Mouse (Mus musculus) neural tube, embryonic 12.5 days (tissue): ENCODE measurements around the gene Rps6ka6. TPM values are rescaled to one million over a fixed set of nuclear protein-coding genes. Genes with fewer than 3 reads are reported as not detected.
A peak's percentile ranks its signal among the peaks of the same experiment; 100 is the strongest.

Experiments
- ATAC-seq: fragments of 200-750 bp; cut with Nextera tagmentation; 2 replicates; pipeline ENCODE4 v1.8.0; 2017; ENCODE audit warnings: low read depth, mild to moderate bottlenecking, moderate TSS enrichment, moderate library complexity; ENCODE audit not compliant: low FRiP score
- H3K27ac ChIP-seq: fragments of 300-500 bp; sonication (generic); 2 replicates; pipeline ENCODE4 v1.5.1; 2016
- H3K27me3 ChIP-seq: fragments of 300-500 bp; sonication (generic); replicated peaks from 2 replicates; pipeline ENCODE4 v1.6.1; 2016; ENCODE audit warnings: mild to moderate bottlenecking
- H3K36me3 ChIP-seq: fragments of 300-500 bp; sonication (generic); 2 replicates; pipeline ENCODE4 v1.6.1; 2016; ENCODE audit warnings: mild to moderate bottlenecking
- H3K4me1 ChIP-seq: fragments of 300-500 bp; sonication (generic); 2 replicates; pipeline ENCODE4 v1.6.1; 2016
- H3K4me2 ChIP-seq: fragments of 300-500 bp; sonication (generic); replicated peaks from 2 replicates; pipeline ENCODE4 v1.6.1; 2016; ENCODE audit warnings: mild to moderate bottlenecking
- H3K4me3 ChIP-seq: fragments of 300-500 bp; sonication (generic); 2 replicates; pipeline ENCODE4 v1.5.1; 2016
- H3K9ac ChIP-seq: fragments of 300-500 bp; sonication (generic); 2 replicates; pipeline ENCODE4 v1.6.1; 2016; ENCODE audit warnings: mild to moderate bottlenecking
- H3K9me3 ChIP-seq: fragments of 300-500 bp; sonication (generic); 2 replicates; pipeline ENCODE4 v1.6.1; 2016; ENCODE audit warnings: mild to moderate bottlenecking
- WGBS: fragments of 180-500 bp; shearing (Covaris S2); methylation state at CpG from one replicate; pipeline ENCODE4 v1.1.7; 2016; 5-methylcytosine and 5-hydroxymethylcytosine counted together
- polyA plus RNA-seq: library from polyadenylated mRNA; unstranded; fragments of >200 nt; fragmentation: Nextera tagmentation; extraction: Ambion mirVana; gene quantifications from 2 replicates; pipeline ENCODE4 v1.2.1, GENCODE M21; 2016

Gene Rps6ka6
- 42.9 and 46.6 TPM in 2 replicates for polyA plus RNA-seq

- ATAC-seq, result no peak
- WGBS, result 74% methylated on average over 10 of the region's 10 CpGs
- Histone ChIP-seq H3K4me1 (no peaks in the 10 kb centered on the region), H3K4me3 (no peak within 1 kb of the TSS), H3K9ac (no peak within 1 kb of the TSS), H3K36me3 (no peaks in the 10 kb centered on the region), H3K9me3 (no peaks in the 10 kb centered on the region), H3K4me2 (no peak within 1 kb of the TSS), H3K27ac (no peak within 1 kb of the TSS), H3K27me3 (no peaks in the 10 kb centered on the region)
Measured at GRCm38 (mm10) chrX:111537859-111538258, at the start of gene Rps6ka6. Gene Rps6ka6, minus strand, starts transcription at chrX:111537959.

GRCm38 (mm10) chrX:111577044-111577443 is 39.3 kb upstream of the Rps6ka6 start:
- 85% methylated on average over 2 of the region's 2 CpGs for WGBS
- H3K9ac ChIP-seq, result no peak overlapping the region
- no peak overlapping the region for H3K4me3 ChIP-seq
- no peaks in the 10 kb centered on the region for H3K27me3 ChIP-seq
- H3K27ac ChIP-seq, result no peak overlapping the region
- no peak overlapping the region for H3K4me2 ChIP-seq
- ATAC-seq, result no peak
- no peaks in the 10 kb centered on the region for H3K9me3 ChIP-seq
- H3K36me3 ChIP-seq, result no peaks in the 10 kb centered on the region
- no peaks in the 10 kb centered on the region for H3K4me1 ChIP-seq

GRCm38 (mm10) chrX:111518206-111518605 is 19.6 kb downstream of the Rps6ka6 start:
- H3K9me3 ChIP-seq, result no peaks in the 10 kb centered on the region
- no peaks in the 10 kb centered on the region for H3K36me3 ChIP-seq
- WGBS, result 75% methylated on average over 1 of the region's 1 CpGs
- H3K4me2 ChIP-seq, result no peak overlapping the region
- no peak for ATAC-seq
- H3K27me3 ChIP-seq, result no peaks in the 10 kb centered on the region
- H3K9ac ChIP-seq, result no peak overlapping the region
- no peaks in the 10 kb centered on the region for H3K4me1 ChIP-seq
- H3K27ac ChIP-seq, result no peak overlapping the region
- H3K4me3 ChIP-seq, result no peak overlapping the region

GRCm38 (mm10) chrX:111463565-111464093 is 74.1 kb downstream of the Rps6ka6 start:
- Histone ChIP-seq H3K9ac (peak overlapping the region; percentile 71), H3K27me3 (no peaks in the 10 kb centered on the region), H3K9me3 (no peaks in the 10 kb centered on the region), H3K36me3 (no peaks in the 10 kb centered on the region), H3K4me1 (no peaks in the 10 kb centered on the region), H3K4me2 (peak overlapping the region; percentile 60), H3K27ac (no peak overlapping the region), H3K4me3 (peak overlapping the region; percentile 60)
- WGBS, result 24% methylated on average over 12 of the region's 12 CpGs
- peak; percentile 34 for ATAC-seq

GRCm38 (mm10) chrX:111462833-111463564 is 74.8 kb downstream of the Rps6ka6 start:
- Histone ChIP-seq H3K27ac (no peak overlapping the region), H3K27me3 (no peaks in the 10 kb centered on the region), H3K4me1 (no peaks in the 10 kb centered on the region), H3K9ac (peak overlapping the region; percentile 71), H3K36me3 (no peaks in the 10 kb centered on the region), H3K9me3 (no peaks in the 10 kb centered on the region), H3K4me3 (peak overlapping the region; percentile 60), H3K4me2 (peak overlapping the region; percentile 60)
- peak; percentile 95 for ATAC-seq
- 15% methylated on average over 34 of the region's 72 CpGs for WGBS

GRCm38 (mm10) chrX:111462495-111462832 is 75.3 kb downstream of the Rps6ka6 start:
- Histone ChIP-seq H3K9me3 (no peaks in the 10 kb centered on the region), H3K9ac (peak overlapping the region; percentile 71), H3K27me3 (no peaks in the 10 kb centered on the region), H3K4me2 (peak overlapping the region; percentile 60), H3K27ac (no peak overlapping the region), H3K4me3 (peak overlapping the region; percentile 60), H3K4me1 (no peaks in the 10 kb centered on the region), H3K36me3 (no peaks in the 10 kb centered on the region)
- 19% methylated on average over 21 of the region's 21 CpGs for WGBS
- peak; percentile 62; the same call in 1 of the 2 replicates for ATAC-seq

GRCm38 (mm10) chrX:111462092-111462491 is 75.7 kb downstream of the Rps6ka6 start:
- Histone ChIP-seq H3K4me1 (no peaks in the 10 kb centered on the region), H3K4me2 (peak overlapping the region; percentile 60), H3K4me3 (peak overlapping the region; percentile 60), H3K27ac (no peak overlapping the region), H3K9me3 (no peaks in the 10 kb centered on the region), H3K27me3 (no peaks in the 10 kb centered on the region), H3K9ac (peak overlapping the region; percentile 71), H3K36me3 (no peaks in the 10 kb centered on the region)
- no peak for ATAC-seq
- WGBS, result 17% methylated on average over 8 of the region's 8 CpGs

GRCm38 (mm10) chrX:111460166-111460565 is 77.6 kb downstream of the Rps6ka6 start:
- H3K4me1 ChIP-seq, result no peaks in the 10 kb centered on the region
- ATAC-seq, result no peak
- H3K9ac ChIP-seq, result no peak overlapping the region
- no peak overlapping the region for H3K4me3 ChIP-seq
- H3K27me3 ChIP-seq, result no peaks in the 10 kb centered on the region
- H3K36me3 ChIP-seq, result no peaks in the 10 kb centered on the region
- no peak overlapping the region for H3K4me2 ChIP-seq
- H3K9me3 ChIP-seq, result no peaks in the 10 kb centered on the region
- no peak overlapping the region for H3K27ac ChIP-seq

GRCm38 (mm10) chrX:111436571-111436970 is 101.2 kb downstream of the Rps6ka6 start:
- Histone ChIP-seq H3K9me3 (no peaks in the 10 kb centered on the region), H3K36me3 (no peaks in the 10 kb centered on the region), H3K4me1 (no peaks in the 10 kb centered on the region), H3K4me2 (no peak overlapping the region), H3K9ac (no peak overlapping the region), H3K27ac (no peak overlapping the region), H3K27me3 (no peaks in the 10 kb centered on the region), H3K4me3 (no peak overlapping the region)
- ATAC-seq, result no peak

- Histone ChIP-seq H3K4me1 (no peaks in the 10 kb centered on the region), H3K9ac (no peak overlapping the region), H3K36me3 (no peaks in the 10 kb centered on the region), H3K27me3 (no peaks in the 10 kb centered on the region), H3K4me3 (no peak overlapping the region), H3K4me2 (no peak overlapping the region), H3K9me3 (no peaks in the 10 kb centered on the region), H3K27ac (no peak overlapping the region)
- no peak for ATAC-seq
- 86% methylated on average over 4 of the region's 4 CpGs for WGBS
Measured at GRCm38 (mm10) chrX:111414775-111415174, 123.0 kb downstream of the Rps6ka6 start.

- Histone ChIP-seq H3K9me3 (no peaks in the 10 kb centered on the region), H3K4me2 (no peak overlapping the region), H3K9ac (no peak overlapping the region), H3K4me3 (no peak overlapping the region), H3K27ac (no peak overlapping the region), H3K36me3 (no peaks in the 10 kb centered on the region), H3K27me3 (no peaks in the 10 kb centered on the region), H3K4me1 (no peaks in the 10 kb centered on the region)
- 90% methylated on average over 2 of the region's 2 CpGs for WGBS
- ATAC-seq, result no peak
Measured at GRCm38 (mm10) chrX:111404816-111405215, 132.9 kb downstream of the Rps6ka6 start.

GRCm38 (mm10) chrX:111377020-111377419 is 160.7 kb downstream of the Rps6ka6 start:
- no peak overlapping the region for H3K4me2 ChIP-seq
- ATAC-seq, result no peak

GRCm38 (mm10) chrX:111374177-111374576 is 163.6 kb downstream of the Rps6ka6 start:
- Histone ChIP-seq H3K9ac (no peak overlapping the region), H3K4me3 (no peak overlapping the region), H3K27ac (no peak overlapping the region), H3K36me3 (no peaks in the 10 kb centered on the region), H3K27me3 (no peaks in the 10 kb centered on the region), H3K4me2 (no peak overlapping the region), H3K4me1 (no peaks in the 10 kb centered on the region), H3K9me3 (no peaks in the 10 kb centered on the region)
- 50% methylated on average over 1 of the region's 1 CpGs for WGBS
- no peak for ATAC-seq

More at GRCm38 (mm10) chrX:111377020-111377419, 160.7 kb downstream of the Rps6ka6 start:
- Histone ChIP-seq H3K9ac (no peak overlapping the region), H3K4me3 (no peak overlapping the region), H3K9me3 (no peaks in the 10 kb centered on the region), H3K4me1 (no peaks in the 10 kb centered on the region), H3K27me3 (no peaks in the 10 kb centered on the region), H3K27ac (no peak overlapping the region), H3K36me3 (no peaks in the 10 kb centered on the region)
- 85% methylated on average over 5 of the region's 5 CpGs for WGBS
